Mouse (Mus musculus) bone marrow macrophage, adult 2 months (primary cell): Measurements from ENCODE around the gene Nbl1.

Experiments used
- CTCF ChIP-seq: IDR thresholded peaks from 2 replicates; pipeline ENCODE4 v1.5.1; 2012; ENCODE audit warnings: low read depth, mild to moderate bottlenecking, low read length, moderate library complexity
- POLR2A ChIP-seq: IDR thresholded peaks from 2 replicates; pipeline ENCODE4 v1.6.1; 2012; ENCODE audit warnings: mild to moderate bottlenecking, low read depth, low read length, borderline replicate concordance

DNA sequence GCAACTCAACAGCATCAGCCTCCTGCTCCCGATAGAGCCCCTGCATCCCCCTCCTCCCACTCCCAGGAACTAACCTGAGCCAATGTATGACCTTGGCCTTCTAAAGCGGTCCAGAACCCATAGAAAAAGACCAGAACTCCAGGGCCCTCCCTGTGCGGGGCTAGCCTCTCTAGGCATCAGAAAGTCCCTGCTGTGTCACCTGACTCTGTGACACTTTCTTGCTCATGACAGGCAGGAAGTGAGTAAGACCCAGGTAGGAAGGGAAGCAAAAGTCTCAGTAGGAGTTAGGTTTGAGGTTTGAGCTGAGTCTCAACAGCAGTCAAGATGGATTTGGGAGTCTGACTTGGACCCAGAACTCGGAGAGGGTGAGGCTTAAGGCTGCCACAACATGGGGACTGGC lies 5.8 kb downstream of the Nbl1 start:
- TF ChIP-seq POLR2A (no peak), CTCF (no peak)
